Mouse (Mus musculus): ENCODE results near the gene Rad18. TPM values are rescaled to one million over a fixed set of nuclear protein-coding genes. Genes with fewer than 3 reads are reported as not detected.
"Not testable (repeated sequence)": the region's sequence is repeated elsewhere in the genome, so short reads cannot be mapped to it uniquely, and the experiment has no call there.

Rad18 gene
- polyA plus RNA-seq, 1 experiment from 2014 or later: 20.3 TPM

- H3K27me3 ChIP-seq (replicated peaks; ENCODE audit: control insufficient read depth, insufficient read depth, low read length): no peaks in the 10 kb centered on the region
- no peak for ATAC-seq
- H3K4me1 ChIP-seq (replicated peaks; ENCODE audit: control insufficient read depth, insufficient read depth, low read length): peaks cover 13% of the 10 kb centered on the region
- peaks cover 30% of the 10 kb centered on the region for H3K36me3 ChIP-seq (ENCODE audit: control insufficient read depth, insufficient read depth)
- WGBS: 99% methylated on average over 10 of the region's 10 CpGs
- H3K27ac ChIP-seq (ENCODE audit: low read length): no peak overlapping the region
- no peak overlapping the region for H3K4me2 ChIP-seq (ENCODE audit: low read length)
- no peak overlapping the region for H3K4me3 ChIP-seq (replicated peaks; ENCODE audit: low read length)
- peaks cover 3% of the 10 kb centered on the region; the same call in 1 of the 2 replicates for H3K9me3 ChIP-seq (ENCODE audit: control insufficient read depth, low read length)
- H3K9ac ChIP-seq (replicated peaks; ENCODE audit: low read depth, low read length): no peak overlapping the region
Measured at GRCm38 (mm10) chr6:112731386-112731785, 34.9 kb upstream of the Rad18 start.

GRCm38 (mm10) chr6:112728760-112729422, 32.4 kb upstream of the Rad18 start:
- no peak overlapping the region for H3K9ac ChIP-seq (replicated peaks; ENCODE audit: low read depth, low read length)
- WGBS: 2% methylated on average over 17 of the region's 17 CpGs
- H3K4me1 ChIP-seq (replicated peaks; ENCODE audit: control insufficient read depth, insufficient read depth, low read length): peaks cover 13% of the 10 kb centered on the region
- H3K27ac ChIP-seq (ENCODE audit: low read length): peak overlapping the region; percentile 54
- peaks cover 3% of the 10 kb centered on the region; the same call in 1 of the 2 replicates for H3K9me3 ChIP-seq (ENCODE audit: control insufficient read depth, low read length)
- peak; percentile 79 for ATAC-seq
- no peaks in the 10 kb centered on the region for H3K27me3 ChIP-seq (replicated peaks; ENCODE audit: control insufficient read depth, insufficient read depth, low read length)
- H3K4me2 ChIP-seq (ENCODE audit: low read length): peak overlapping the region; percentile 27
- H3K36me3 ChIP-seq (ENCODE audit: control insufficient read depth, insufficient read depth): peaks cover 17% of the 10 kb centered on the region
- no peak overlapping the region for H3K4me3 ChIP-seq (replicated peaks; ENCODE audit: low read length)

- no peaks in the 10 kb centered on the region for H3K27me3 ChIP-seq (replicated peaks; ENCODE audit: control insufficient read depth, insufficient read depth, low read length)
- no peaks in the 10 kb centered on the region for H3K9me3 ChIP-seq (ENCODE audit: control insufficient read depth, low read length)
- peaks cover 15% of the 10 kb centered on the region for H3K36me3 ChIP-seq (ENCODE audit: control insufficient read depth, insufficient read depth)
- 89% methylated on average over 4 of the region's 4 CpGs for WGBS
- ATAC-seq: no peak
- H3K4me3 ChIP-seq (replicated peaks; ENCODE audit: low read length): no peak overlapping the region
- H3K4me2 ChIP-seq (ENCODE audit: low read length): no peak overlapping the region
- no peak overlapping the region for H3K27ac ChIP-seq (ENCODE audit: low read length)
- peaks cover 13% of the 10 kb centered on the region for H3K4me1 ChIP-seq (replicated peaks; ENCODE audit: control insufficient read depth, insufficient read depth, low read length)
- H3K9ac ChIP-seq (replicated peaks; ENCODE audit: low read depth, low read length): no peak overlapping the region
Measured at GRCm38 (mm10) chr6:112725468-112725867, 29.0 kb upstream of the Rad18 start.

GRCm38 (mm10) chr6:112720409-112721080, 24.1 kb upstream of the Rad18 start:
- Histone ChIP-seq H3K4me3 (replicated peaks; ENCODE audit: low read length) (no peak overlapping the region), H3K36me3 (ENCODE audit: control insufficient read depth, insufficient read depth) (peaks cover 8% of the 10 kb centered on the region), H3K4me1 (replicated peaks; ENCODE audit: control insufficient read depth, insufficient read depth, low read length) (no peaks in the 10 kb centered on the region), H3K4me2 (ENCODE audit: low read length) (no peak overlapping the region), H3K9ac (replicated peaks; ENCODE audit: low read depth, low read length) (no peak overlapping the region), H3K27ac (ENCODE audit: low read length) (no peak overlapping the region; the same call in 1 of the 2 replicates), H3K9me3 (ENCODE audit: control insufficient read depth, low read length) (no peaks in the 10 kb centered on the region), H3K27me3 (replicated peaks; ENCODE audit: control insufficient read depth, insufficient read depth, low read length) (no peaks in the 10 kb centered on the region)
- 87% methylated on average over 5 of the region's 5 CpGs for WGBS
- ATAC-seq: no peak

- Histone ChIP-seq H3K36me3 (ENCODE audit: control insufficient read depth, insufficient read depth) (peaks cover 8% of the 10 kb centered on the region), H3K4me1 (replicated peaks; ENCODE audit: control insufficient read depth, insufficient read depth, low read length) (no peaks in the 10 kb centered on the region), H3K27ac (ENCODE audit: low read length) (no peak overlapping the region; the same call in 1 of the 2 replicates), H3K4me2 (ENCODE audit: low read length) (no peak overlapping the region), H3K27me3 (replicated peaks; ENCODE audit: control insufficient read depth, insufficient read depth, low read length) (no peaks in the 10 kb centered on the region), H3K9me3 (ENCODE audit: control insufficient read depth, low read length) (no peaks in the 10 kb centered on the region), H3K9ac (replicated peaks; ENCODE audit: low read depth, low read length) (no peak overlapping the region), H3K4me3 (replicated peaks; ENCODE audit: low read length) (no peak overlapping the region)
- 97% methylated on average over 1 of the region's 1 CpGs for WGBS
- ATAC-seq: no peak
Measured at GRCm38 (mm10) chr6:112719983-112720382, 23.5 kb upstream of the Rad18 start.

GRCm38 (mm10) chr6:112717168-112717567, 20.7 kb upstream of the Rad18 start:
- no peak overlapping the region for H3K27ac ChIP-seq (ENCODE audit: low read length)
- H3K4me3 ChIP-seq (replicated peaks; ENCODE audit: low read length): no peak overlapping the region
- no peaks in the 10 kb centered on the region for H3K4me1 ChIP-seq (replicated peaks; ENCODE audit: control insufficient read depth, insufficient read depth, low read length)
- WGBS: 57% methylated on average over 5 of the region's 5 CpGs
- no peaks in the 10 kb centered on the region for H3K27me3 ChIP-seq (replicated peaks; ENCODE audit: control insufficient read depth, insufficient read depth, low read length)
- peak; percentile 65 for ATAC-seq
- H3K36me3 ChIP-seq (ENCODE audit: control insufficient read depth, insufficient read depth): peaks cover 3% of the 10 kb centered on the region; the same call in 1 of the 2 replicates
- no peak overlapping the region for H3K4me2 ChIP-seq (ENCODE audit: low read length)
- H3K9ac ChIP-seq (replicated peaks; ENCODE audit: low read depth, low read length): no peak overlapping the region
- H3K9me3 ChIP-seq (ENCODE audit: control insufficient read depth, low read length): no peaks in the 10 kb centered on the region

GRCm38 (mm10) chr6:112713951-112714350, 17.5 kb upstream of the Rad18 start:
- Histone ChIP-seq H3K4me2 (ENCODE audit: low read length) (no peak overlapping the region), H3K36me3 (ENCODE audit: control insufficient read depth, insufficient read depth) (no peaks in the 10 kb centered on the region), H3K9me3 (ENCODE audit: control insufficient read depth, low read length) (no peaks in the 10 kb centered on the region), H3K4me3 (replicated peaks; ENCODE audit: low read length) (no peak overlapping the region), H3K27ac (ENCODE audit: low read length) (no peak overlapping the region), H3K4me1 (replicated peaks; ENCODE audit: control insufficient read depth, insufficient read depth, low read length) (no peaks in the 10 kb centered on the region), H3K27me3 (replicated peaks; ENCODE audit: control insufficient read depth, insufficient read depth, low read length) (no peaks in the 10 kb centered on the region), H3K9ac (replicated peaks; ENCODE audit: low read depth, low read length) (no peak overlapping the region)
- 88% methylated on average over 3 of the region's 3 CpGs for WGBS
- ATAC-seq: no peak

- not testable (repeated sequence) for H3K4me3 ChIP-seq (replicated peaks; ENCODE audit: low read length); H3K27me3 ChIP-seq (replicated peaks; ENCODE audit: control insufficient read depth, insufficient read depth, low read length); H3K4me2 ChIP-seq (ENCODE audit: low read length); H3K27ac ChIP-seq (ENCODE audit: low read length); H3K9ac ChIP-seq (replicated peaks; ENCODE audit: low read depth, low read length); ATAC-seq; H3K36me3 ChIP-seq (ENCODE audit: control insufficient read depth, insufficient read depth); H3K9me3 ChIP-seq (ENCODE audit: control insufficient read depth, low read length); H3K4me1 ChIP-seq (replicated peaks; ENCODE audit: control insufficient read depth, insufficient read depth, low read length)
- WGBS: 91% methylated on average over 4 of the region's 4 CpGs
Measured at GRCm38 (mm10) chr6:112702296-112702695, 5.8 kb upstream of the Rad18 start.

- no peak overlapping the region for H3K4me2 ChIP-seq (ENCODE audit: low read length)
- no peaks in the 10 kb centered on the region for H3K36me3 ChIP-seq (ENCODE audit: control insufficient read depth, insufficient read depth)
- H3K27ac ChIP-seq (ENCODE audit: low read length): no peak overlapping the region
- no peak overlapping the region for H3K4me3 ChIP-seq (replicated peaks; ENCODE audit: low read length)
- no peaks in the 10 kb centered on the region for H3K27me3 ChIP-seq (replicated peaks; ENCODE audit: control insufficient read depth, insufficient read depth, low read length)
- no peaks in the 10 kb centered on the region for H3K9me3 ChIP-seq (ENCODE audit: control insufficient read depth, low read length)
- 0% methylated on average over 1 of the region's 1 CpGs for WGBS
- H3K9ac ChIP-seq (replicated peaks; ENCODE audit: low read depth, low read length): no peak overlapping the region
- ATAC-seq: no peak
- H3K4me1 ChIP-seq (replicated peaks; ENCODE audit: control insufficient read depth, insufficient read depth, low read length): peaks cover 4% of the 10 kb centered on the region; the same call in 1 of the 2 replicates
Measured at GRCm38 (mm10) chr6:112700392-112700791, 3.9 kb upstream of the Rad18 start.

Measured in forebrain, embryonic 16.5 days (tissue).